ENCODE assay signal across 31 mouse cellular contexts in the genomic region with DNA sequence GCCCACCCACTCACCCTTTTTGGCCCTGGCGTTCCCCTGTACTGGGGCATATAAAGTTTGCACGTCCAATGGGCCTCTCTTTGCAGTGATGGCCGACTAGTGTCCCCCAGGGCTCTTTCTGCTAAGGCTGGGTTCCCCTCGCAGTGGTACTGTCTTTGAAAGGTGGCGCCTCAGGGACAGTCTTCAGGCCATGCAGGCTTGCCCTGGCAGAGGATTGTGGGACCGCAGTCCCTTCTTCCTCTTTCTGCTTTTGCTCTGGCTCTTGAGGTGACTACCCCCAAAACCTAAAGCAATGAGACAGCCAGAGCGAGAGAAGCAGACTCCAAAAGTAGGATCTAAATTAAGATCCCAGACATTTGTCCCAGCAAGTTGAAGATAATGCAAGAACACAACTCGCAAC.
DNase-seq lines count a peak whose midpoint lies in the region; ATAC-seq lines count a peak whose summit lies in the region.
"Had no signal": no experiment of that assay in that cellular context is flagged by ENCODE, and none has a peak within 500 bp of the region (broad histone marks: within the 10 kb centered on the region; RNA-seq: fewer than 3 reads in every experiment).

No protein-coding gene starts in this region.

- peak; percentile 73 for ATAC-seq in common myeloid progenitor, adult 5-6 weeks (replicated peaks; ENCODE audit: low read depth, poor library complexity, severe bottlenecking)
- peak; percentile 57; the same call in 1 of the 2 replicates for ATAC-seq in neutrophil, adult 5-6 weeks (ENCODE audit: extremely low read depth, insufficient number of reproducible peaks, low FRiP score, poor library complexity, severe bottlenecking)
- ATAC-seq in heart, embryonic 11.5 days (replicated peaks; ENCODE audit: insufficient number of reproducible peaks, low FRiP score, low TSS enrichment): no peak
- ATAC-seq in megakaryocyte-erythroid progenitor cell, adult 5-6 weeks (replicated peaks; ENCODE audit: low FRiP score, low TSS enrichment, poor library complexity, severe bottlenecking): no peak
- ATAC-seq: forebrain, embryonic 14.5 days; hindbrain, postnatal 0 days; intestine, embryonic 16.5 days; liver, embryonic 12.5 days; liver, postnatal 0 days; lung, postnatal 0 days had no signal

- H3K9me3 ChIP-seq in heart, embryonic 11.5 days (replicated peaks; ENCODE audit: control insufficient read depth, low read length): no peaks in the 10 kb centered on the region
- H3K9me3 ChIP-seq: hindbrain, embryonic 12.5 days; liver, embryonic 12.5 days; neural tube, embryonic 12.5 days had no signal

- no peak overlapping the region for H3K4me3 ChIP-seq in heart, embryonic 11.5 days (ENCODE audit: low read depth, low read length)
- H3K4me3 ChIP-seq: heart, adult 2 months; heart, embryonic 13.5 days; hindbrain, embryonic 12.5 days; liver, embryonic 12.5 days; midbrain, embryonic 12.5 days; myocyte; neural tube, embryonic 12.5 days had no signal

- DNase-seq in heart, adult 11 months: peak; percentile 87
- DNase-seq in heart, postnatal 4 days: no peak
- DNase-seq in A20 (ENCODE audit: low read depth, low spot score): peak; percentile 86
- DNase-seq: adrenal gland, postnatal 25 days; cerebellum, adult 18-20 months; cerebellum, postnatal 10 days; gastrocnemius, postnatal 25 days; heart, adult 2 months; heart, postnatal 10 days; kidney, adult 9 months; kidney, postnatal 10 days; layer of hippocampus, postnatal 36 days; left cerebral cortex, postnatal 4 days; liver, postnatal 0 days; right cerebral cortex, postnatal 14 days; thymus, postnatal 14 days had no signal

- no peak overlapping the region for H3K9ac ChIP-seq in heart, embryonic 11.5 days (ENCODE audit: low read depth, low read length)
- H3K9ac ChIP-seq: heart, embryonic 13.5 days; hindbrain, embryonic 12.5 days; liver, embryonic 12.5 days; liver, postnatal 0 days; midbrain, embryonic 12.5 days; neural tube, embryonic 12.5 days had no signal

- no peak overlapping the region for H3K27ac ChIP-seq in heart, embryonic 11.5 days (ENCODE audit: low read depth, low read length)
- H3K27ac ChIP-seq: heart, embryonic 13.5 days; hindbrain, embryonic 12.5 days; hindbrain, postnatal 0 days; liver, embryonic 12.5 days; macrophage; midbrain, embryonic 12.5 days; neural tube, embryonic 12.5 days had no signal

- H3K27me3 ChIP-seq in heart, embryonic 11.5 days (ENCODE audit: control insufficient read depth, insufficient read depth, low read length): no peaks in the 10 kb centered on the region
- H3K27me3 ChIP-seq: heart, embryonic 13.5 days; hindbrain, embryonic 12.5 days; liver, embryonic 12.5 days; midbrain, embryonic 12.5 days; neural tube, embryonic 12.5 days had no signal

- no peaks in the 10 kb centered on the region for H3K4me1 ChIP-seq in heart, embryonic 11.5 days (ENCODE audit: control insufficient read depth, insufficient read depth, low read length)
- H3K4me1 ChIP-seq: hindbrain, embryonic 12.5 days; midbrain, embryonic 12.5 days; neural tube, embryonic 12.5 days had no signal

- WGBS in heart, embryonic 11.5 days (ENCODE audit: insufficient replicate concordance): 80% methylated on average over 8 of the region's 8 CpGs

- no peak overlapping the region for H3K4me2 ChIP-seq in heart, embryonic 11.5 days
- H3K4me2 ChIP-seq: heart, embryonic 13.5 days; hindbrain, embryonic 12.5 days; liver, embryonic 12.5 days; midbrain, embryonic 12.5 days; neural tube, embryonic 12.5 days had no signal

- H3K36me3 ChIP-seq in heart, embryonic 11.5 days (ENCODE audit: control insufficient read depth, insufficient read depth, low read length): no peaks in the 10 kb centered on the region
- H3K36me3 ChIP-seq: heart, embryonic 13.5 days; hindbrain, embryonic 12.5 days; liver, embryonic 12.5 days; midbrain, embryonic 12.5 days; neural tube, embryonic 12.5 days had no signal

Comparison
In these comparisons a context has a peak if more than half of its experiments do, and no peak if none do; other contexts are left out.
1. ATAC-seq: peak in common myeloid progenitor, adult 5-6 weeks (single experiment) and neutrophil, adult 5-6 weeks (single experiment); none in heart, embryonic 11.5 days (single experiment) and megakaryocyte-erythroid progenitor cell, adult 5-6 weeks (single experiment).